Mouse (Mus musculus): ENCODE measurements around the gene Taok3. TPM values are rescaled to one million over a fixed set of nuclear protein-coding genes. Genes with fewer than 3 reads are reported as not detected.

Gene Taok3
- polyA plus RNA-seq, 1 experiment from 2014 or later, result 57.7 TPM

GRCm38 (mm10) chr5:117134889-117135456, 15.0 kb downstream of the Taok3 start:
- H3K27me3 ChIP-seq, result no peaks in the 10 kb centered on the region
- H3K27ac ChIP-seq (replicated peaks), result no peak overlapping the region
- no peaks in the 10 kb centered on the region for H3K36me3 ChIP-seq
- no peak overlapping the region for H3K4me3 ChIP-seq
- 77% methylated on average over 3 of the region's 3 CpGs for WGBS
- no peak for ATAC-seq (ENCODE audit: low FRiP score, low read depth)
- no peak overlapping the region for H3K4me2 ChIP-seq
- no peak overlapping the region for H3K9ac ChIP-seq
- H3K4me1 ChIP-seq (replicated peaks), result peaks cover 6% of the 10 kb centered on the region; the same call in 1 of the 2 replicates
- no peaks in the 10 kb centered on the region for H3K9me3 ChIP-seq

DNA sequence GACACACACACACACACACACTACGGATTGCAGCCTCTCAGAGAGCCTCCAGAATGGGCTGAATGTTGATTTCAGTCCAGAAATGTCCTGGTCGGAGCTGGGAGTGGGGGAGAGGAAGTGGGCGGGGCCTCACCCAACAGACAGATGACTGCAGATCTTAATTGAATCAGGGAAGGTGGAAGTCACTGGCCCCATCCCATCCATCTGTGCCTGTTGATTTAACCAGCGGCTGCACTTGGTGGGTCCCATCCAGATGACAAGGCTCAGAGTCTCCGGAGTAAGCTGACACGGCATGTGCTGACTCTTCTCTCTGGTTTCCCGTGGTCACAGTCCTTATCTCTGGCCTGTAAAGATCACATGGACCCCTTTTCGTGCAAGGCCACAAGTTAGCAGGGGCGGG, 15.9 kb downstream of the Taok3 start:
- no peaks in the 10 kb centered on the region for H3K27me3 ChIP-seq
- no peaks in the 10 kb centered on the region for H3K36me3 ChIP-seq

DNA sequence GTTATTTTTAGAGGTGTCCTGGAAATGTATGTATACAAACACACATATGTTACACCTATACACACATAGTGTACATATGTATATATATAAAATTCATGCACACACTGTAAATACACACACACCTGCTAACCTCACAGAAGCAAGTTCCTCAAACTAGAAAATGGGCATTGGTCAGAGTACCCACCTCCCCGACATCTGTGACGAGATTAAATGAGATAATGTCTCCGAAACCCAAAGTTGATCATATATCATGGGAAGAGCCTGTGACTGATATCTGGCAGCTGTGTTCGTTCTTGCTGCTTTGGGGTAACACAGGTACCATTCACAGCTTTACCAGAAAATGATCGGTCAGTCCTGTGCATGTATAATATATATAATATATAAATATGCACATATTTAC, 16.6 kb downstream of the Taok3 start:
- Histone ChIP-seq H3K27me3 (no peaks in the 10 kb centered on the region), H3K4me1 (replicated peaks) (peaks cover 6% of the 10 kb centered on the region; the same call in 1 of the 2 replicates), H3K36me3 (no peaks in the 10 kb centered on the region), H3K9ac (no peak overlapping the region), H3K9me3 (no peaks in the 10 kb centered on the region), H3K4me3 (no peak overlapping the region), H3K4me2 (no peak overlapping the region), H3K27ac (replicated peaks) (no peak overlapping the region)
- no peak for ATAC-seq (ENCODE audit: low FRiP score, low read depth)
- 95% methylated on average over 5 of the region's 5 CpGs for WGBS

More for the DNA sequence above, 15.9 kb downstream of the Taok3 start:
- Histone ChIP-seq H3K4me2 (no peak overlapping the region), H3K27ac (replicated peaks) (no peak overlapping the region), H3K9ac (no peak overlapping the region), H3K4me3 (no peak overlapping the region), H3K9me3 (no peaks in the 10 kb centered on the region), H3K4me1 (replicated peaks) (peaks cover 6% of the 10 kb centered on the region; the same call in 1 of the 2 replicates)
- 40% methylated on average over 9 of the region's 9 CpGs for WGBS
- ATAC-seq (ENCODE audit: low FRiP score, low read depth), result no peak

- 53% methylated on average over 10 of the region's 10 CpGs for WGBS
- no peak for ATAC-seq (ENCODE audit: low FRiP score, low read depth)
These were observed 17.1 kb downstream of the Taok3 start for GRCm38 (mm10) chr5:117137011-117137410.

GRCm38 (mm10) chr5:117137594-117137993, 17.7 kb downstream of the Taok3 start:
- H3K9ac ChIP-seq, result no peak overlapping the region
- H3K4me1 ChIP-seq (replicated peaks), result peaks cover 6% of the 10 kb centered on the region; the same call in 1 of the 2 replicates
- 75% methylated on average over 8 of the region's 8 CpGs for WGBS
- no peaks in the 10 kb centered on the region for H3K36me3 ChIP-seq
- H3K27me3 ChIP-seq, result no peaks in the 10 kb centered on the region
- no peak overlapping the region for H3K4me2 ChIP-seq
- ATAC-seq (ENCODE audit: low FRiP score, low read depth), result no peak
- no peak overlapping the region for H3K27ac ChIP-seq (replicated peaks)
- H3K9me3 ChIP-seq, result no peaks in the 10 kb centered on the region
- no peak overlapping the region for H3K4me3 ChIP-seq

More at GRCm38 (mm10) chr5:117137011-117137410, 17.1 kb downstream of the Taok3 start:
- Histone ChIP-seq H3K4me3 (no peak overlapping the region), H3K9me3 (no peaks in the 10 kb centered on the region), H3K4me1 (replicated peaks) (peaks cover 6% of the 10 kb centered on the region; the same call in 1 of the 2 replicates), H3K9ac (no peak overlapping the region), H3K36me3 (no peaks in the 10 kb centered on the region), H3K27ac (replicated peaks) (no peak overlapping the region), H3K4me2 (no peak overlapping the region), H3K27me3 (no peaks in the 10 kb centered on the region)

DNA sequence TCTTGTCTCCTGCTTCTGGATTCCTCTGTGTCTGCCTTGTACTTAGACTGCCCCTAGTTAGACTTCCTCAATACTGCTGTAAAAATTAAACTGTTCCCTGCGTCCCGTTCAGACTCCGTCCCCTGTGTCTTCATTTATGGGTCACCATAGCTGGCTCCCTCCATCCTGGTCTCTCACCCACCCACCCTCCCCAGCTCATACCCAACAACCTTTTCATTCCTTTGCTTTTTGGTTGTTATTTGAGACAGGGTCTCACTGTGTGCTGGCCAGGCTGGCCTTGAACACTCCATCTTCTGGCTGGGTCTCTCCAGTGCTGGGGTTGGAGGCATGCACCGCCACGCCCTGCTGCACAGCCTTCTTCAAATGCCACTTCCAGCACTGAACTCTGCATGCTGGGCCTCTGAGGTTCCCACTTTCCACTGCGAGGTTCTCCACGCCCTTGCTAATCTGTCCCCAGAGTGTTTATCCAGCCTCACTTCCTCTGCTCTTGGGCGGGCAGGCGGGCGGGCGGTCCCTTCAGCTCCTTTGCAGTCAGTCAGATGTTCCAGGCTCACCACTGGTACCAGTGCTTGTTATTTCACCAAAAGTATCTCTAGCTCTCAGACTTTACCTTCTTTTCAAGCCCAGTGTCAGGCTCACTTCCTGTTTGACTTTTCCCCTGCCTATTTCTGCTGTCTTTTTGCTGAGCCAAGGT, 18.5 kb downstream of the Taok3 start:
- Histone ChIP-seq H3K4me2 (no peak overlapping the region), H3K36me3 (no peaks in the 10 kb centered on the region), H3K27me3 (no peaks in the 10 kb centered on the region), H3K9me3 (no peaks in the 10 kb centered on the region), H3K4me1 (replicated peaks) (peaks cover 6% of the 10 kb centered on the region; the same call in 1 of the 2 replicates), H3K27ac (replicated peaks) (no peak overlapping the region), H3K4me3 (no peak overlapping the region), H3K9ac (no peak overlapping the region)
- 89% methylated on average over 11 of the region's 11 CpGs for WGBS
- no peak for ATAC-seq (ENCODE audit: low FRiP score, low read depth)

- no peaks in the 10 kb centered on the region for H3K36me3 ChIP-seq
- H3K4me3 ChIP-seq, result no peak overlapping the region
- no peak overlapping the region for H3K27ac ChIP-seq (replicated peaks)
- H3K4me2 ChIP-seq, result no peak overlapping the region
- no peak for ATAC-seq (ENCODE audit: low FRiP score, low read depth)
- H3K9me3 ChIP-seq, result no peaks in the 10 kb centered on the region
- H3K9ac ChIP-seq, result no peak overlapping the region
- WGBS, result 71% methylated on average over 8 of the region's 8 CpGs
- H3K27me3 ChIP-seq, result no peaks in the 10 kb centered on the region
- H3K4me1 ChIP-seq (replicated peaks), result peaks cover 6% of the 10 kb centered on the region; the same call in 1 of the 2 replicates
These were observed 19.9 kb downstream of the Taok3 start for GRCm38 (mm10) chr5:117139822-117140221.

- no peak overlapping the region for H3K4me2 ChIP-seq
- no peak for ATAC-seq (ENCODE audit: low FRiP score, low read depth)
These were observed 20.4 kb downstream of the Taok3 start for GRCm38 (mm10) chr5:117140374-117140773.

DNA sequence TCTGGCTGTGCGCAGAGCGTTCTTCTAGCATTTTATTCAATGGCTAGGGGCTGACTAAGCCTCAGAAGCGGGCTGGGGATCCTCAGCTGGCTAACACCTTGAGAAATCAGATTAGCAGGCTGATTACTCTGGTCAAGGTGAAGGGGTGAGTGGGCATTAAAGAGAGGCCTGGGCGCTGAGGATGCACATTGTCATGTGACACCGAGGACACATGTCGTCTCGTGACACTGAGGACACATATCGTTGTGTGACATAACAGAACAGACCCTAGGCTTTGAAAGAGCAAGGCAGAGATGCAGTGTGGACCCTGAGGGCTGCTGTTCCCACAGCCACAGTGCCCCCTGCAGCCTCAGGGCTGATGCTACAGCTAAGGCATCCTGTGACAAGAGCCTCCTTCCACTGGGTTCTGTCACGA, 23.8 kb downstream of the Taok3 start:
- WGBS, result 57% methylated on average over 9 of the region's 9 CpGs
- H3K27me3 ChIP-seq, result no peaks in the 10 kb centered on the region
- H3K9ac ChIP-seq, result no peak overlapping the region
- no peak overlapping the region for H3K27ac ChIP-seq (replicated peaks)
- no peak overlapping the region for H3K4me3 ChIP-seq
- no peaks in the 10 kb centered on the region for H3K36me3 ChIP-seq
- no peaks in the 10 kb centered on the region for H3K9me3 ChIP-seq
- no peak overlapping the region for H3K4me2 ChIP-seq
- no peak for ATAC-seq (ENCODE audit: low FRiP score, low read depth)
- no peaks in the 10 kb centered on the region for H3K4me1 ChIP-seq (replicated peaks)

More at GRCm38 (mm10) chr5:117140374-117140773, 20.4 kb downstream of the Taok3 start:
- Histone ChIP-seq H3K4me1 (replicated peaks) (peaks cover 6% of the 10 kb centered on the region; the same call in 1 of the 2 replicates), H3K27ac (replicated peaks) (no peak overlapping the region), H3K4me3 (no peak overlapping the region), H3K27me3 (no peaks in the 10 kb centered on the region), H3K9ac (no peak overlapping the region), H3K36me3 (no peaks in the 10 kb centered on the region), H3K9me3 (no peaks in the 10 kb centered on the region)
- 77% methylated on average over 7 of the region's 7 CpGs for WGBS

GRCm38 (mm10) chr5:117146165-117146564, 26.2 kb downstream of the Taok3 start:
- Histone ChIP-seq H3K4me3 (no peak overlapping the region), H3K27me3 (no peaks in the 10 kb centered on the region), H3K36me3 (no peaks in the 10 kb centered on the region), H3K4me2 (no peak overlapping the region), H3K9me3 (no peaks in the 10 kb centered on the region), H3K9ac (no peak overlapping the region), H3K27ac (replicated peaks) (no peak overlapping the region), H3K4me1 (replicated peaks) (no peaks in the 10 kb centered on the region)
- ATAC-seq (ENCODE audit: low FRiP score, low read depth), result no peak

DNA sequence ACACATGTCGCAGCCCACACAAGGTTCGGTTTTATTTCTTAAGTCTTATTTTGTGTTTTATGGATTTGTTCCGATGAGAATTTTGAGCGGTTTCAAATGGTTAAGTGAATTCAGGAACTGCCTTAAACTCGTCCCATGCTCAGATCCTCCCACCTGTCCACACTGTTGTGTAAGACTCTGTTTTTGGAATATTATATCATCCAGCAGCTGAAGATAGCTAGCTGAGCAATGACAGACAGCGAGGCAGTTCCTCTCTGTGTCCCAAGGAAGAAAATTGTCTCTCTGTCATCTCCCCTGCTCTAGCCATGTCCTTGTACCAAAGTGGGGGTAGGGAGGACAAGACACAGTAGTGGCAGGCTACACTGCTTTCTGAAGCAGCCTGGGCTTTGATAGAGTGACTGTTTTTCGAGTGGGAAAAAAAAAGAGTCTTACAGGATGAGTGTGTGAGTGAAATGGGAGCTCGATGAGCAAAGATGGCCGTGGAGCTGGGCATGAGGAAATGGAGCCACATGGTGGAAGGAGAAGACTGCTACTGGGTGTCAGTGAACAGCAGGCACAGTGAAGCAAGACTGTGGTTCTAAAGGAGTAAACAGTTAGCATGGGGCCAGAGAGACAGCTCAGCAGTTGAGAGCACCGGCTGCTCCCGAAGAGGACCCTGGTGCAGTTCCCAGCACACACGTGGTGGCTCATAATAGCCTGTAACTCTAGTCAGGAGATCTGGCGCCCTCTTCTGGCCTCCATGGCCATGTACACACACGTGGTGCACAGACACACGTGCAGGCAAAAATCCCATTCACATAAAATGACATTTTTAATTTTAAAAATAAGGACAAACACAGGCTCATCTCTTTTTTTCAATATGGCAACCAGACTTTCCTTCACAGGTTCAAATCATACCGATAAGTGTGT, 27.5 kb downstream of the Taok3 start:
- Histone ChIP-seq H3K36me3 (no peaks in the 10 kb centered on the region), H3K27me3 (no peaks in the 10 kb centered on the region), H3K9ac (no peak overlapping the region), H3K4me1 (replicated peaks) (no peaks in the 10 kb centered on the region), H3K9me3 (no peaks in the 10 kb centered on the region), H3K27ac (replicated peaks) (no peak overlapping the region), H3K4me2 (no peak overlapping the region), H3K4me3 (no peak overlapping the region)
- WGBS, result 94% methylated on average over 16 of the region's 16 CpGs
- ATAC-seq (ENCODE audit: low FRiP score, low read depth), result no peak
